Mouse (Mus musculus) kidney, adult 2 months (tissue): ENCODE measurements around the gene Vmn1r55.

Source experiments
- CTCF ChIP-seq: fragments of 200-500 bp; conservative IDR thresholded peaks from 2 replicates; pipeline ENCODE4 v1.5.1; 2011; ENCODE audit warnings: low read depth, mild to moderate bottlenecking, control low read depth, low read length, moderate library complexity, mixed read lengths; ENCODE audit not compliant: insufficient read depth, insufficient read length
- POLR2A ChIP-seq: fragments of 200-500 bp; IDR thresholded peaks from one replicate; pipeline ENCODE4 v1.6.1; 2011; ENCODE audit warnings: low read depth, low read length, control low read depth

GRCm38 (mm10) chr7:5116850-5117249, 32.6 kb downstream of the Vmn1r55 start, which contains the start of gene Rfpl4:
- TF ChIP-seq CTCF (no peak), POLR2A (no peak)
